Mouse (Mus musculus): ENCODE measurements at regions not wholly inside any gene's neighbourhood (a gene's known extent, or its start where the extent isn't known, plus 50 kb on each side); places are given as distances from the start of the nearest gene placed in this dataset.
"Not testable (repeated sequence)": the region's sequence is repeated elsewhere in the genome, so short reads cannot be mapped to it uniquely, and the experiment has no call there.

DNA sequence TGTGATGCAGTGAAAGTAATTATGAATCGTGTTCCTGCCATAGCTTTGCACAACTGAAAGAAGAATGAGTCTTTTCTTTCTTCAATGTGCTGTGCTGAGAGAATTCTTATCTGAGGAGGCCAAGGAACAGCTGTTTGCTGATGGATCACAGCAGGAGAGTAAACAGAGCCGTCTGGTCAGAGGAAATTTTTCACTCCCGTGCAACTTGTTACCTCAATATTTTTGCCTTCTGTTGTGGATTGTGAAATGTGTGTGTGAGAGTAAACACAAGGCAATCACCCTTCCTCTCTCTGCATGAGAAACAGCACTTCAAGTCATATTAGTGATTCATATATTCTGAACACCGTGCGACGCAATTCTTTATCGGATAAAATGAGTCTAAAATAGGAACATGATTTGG lies 171.9 kb downstream of the Epm2a start:
- Histone ChIP-seq H3K4me3 (ENCODE audit: low read length) (no peak overlapping the region), H3K4me1 (ENCODE audit: insufficient read depth, low read length) (no peaks in the 10 kb centered on the region), H3K4me2 (replicated peaks; ENCODE audit: low read depth, low read length) (no peak overlapping the region), H3K36me3 (ENCODE audit: insufficient read depth, low read length) (no peaks in the 10 kb centered on the region), H3K9ac (replicated peaks; ENCODE audit: low read length) (no peak overlapping the region), H3K27me3 (ENCODE audit: insufficient read depth, low read length) (no peaks in the 10 kb centered on the region), H3K27ac (ENCODE audit: low read length) (no peak overlapping the region), H3K9me3 (ENCODE audit: low read length) (no peaks in the 10 kb centered on the region)
- ATAC-seq (ENCODE audit: low FRiP score, low TSS enrichment), result no peak
- WGBS, result 72% methylated on average over 7 of the region's 7 CpGs

DNA sequence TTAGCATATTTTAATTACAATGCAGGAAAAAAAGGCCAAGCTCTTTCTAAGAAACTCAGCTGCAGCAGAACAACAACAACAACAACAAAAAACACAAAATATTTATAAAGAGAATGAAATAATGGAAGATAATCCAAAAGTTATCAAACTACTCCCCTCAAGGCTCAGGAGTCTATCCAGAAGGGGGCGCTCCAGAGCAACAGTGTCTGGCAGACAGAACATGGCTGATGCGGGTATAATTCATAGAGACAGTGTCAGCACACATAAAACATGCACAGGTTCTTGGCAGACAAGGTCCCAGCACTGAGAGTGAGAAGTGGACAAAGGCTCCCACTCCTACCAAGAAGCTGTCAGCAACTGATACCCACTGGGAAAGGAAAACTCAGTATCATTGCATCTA lies 173.9 kb downstream of the Epm2a start:
- H3K27ac ChIP-seq (ENCODE audit: low read length), result no peak overlapping the region
- H3K4me2 ChIP-seq (replicated peaks; ENCODE audit: low read depth, low read length), result no peak overlapping the region
- no peaks in the 10 kb centered on the region for H3K27me3 ChIP-seq (ENCODE audit: insufficient read depth, low read length)
- H3K4me3 ChIP-seq (ENCODE audit: low read length), result no peak overlapping the region
- no peaks in the 10 kb centered on the region for H3K36me3 ChIP-seq (ENCODE audit: insufficient read depth, low read length)
- H3K4me1 ChIP-seq (ENCODE audit: insufficient read depth, low read length), result no peaks in the 10 kb centered on the region
- no peak overlapping the region for H3K9ac ChIP-seq (replicated peaks; ENCODE audit: low read length)
- 48% methylated on average over 2 of the region's 2 CpGs for WGBS
- ATAC-seq (ENCODE audit: low FRiP score, low TSS enrichment), result no peak
- H3K9me3 ChIP-seq (ENCODE audit: low read length), result no peaks in the 10 kb centered on the region

DNA sequence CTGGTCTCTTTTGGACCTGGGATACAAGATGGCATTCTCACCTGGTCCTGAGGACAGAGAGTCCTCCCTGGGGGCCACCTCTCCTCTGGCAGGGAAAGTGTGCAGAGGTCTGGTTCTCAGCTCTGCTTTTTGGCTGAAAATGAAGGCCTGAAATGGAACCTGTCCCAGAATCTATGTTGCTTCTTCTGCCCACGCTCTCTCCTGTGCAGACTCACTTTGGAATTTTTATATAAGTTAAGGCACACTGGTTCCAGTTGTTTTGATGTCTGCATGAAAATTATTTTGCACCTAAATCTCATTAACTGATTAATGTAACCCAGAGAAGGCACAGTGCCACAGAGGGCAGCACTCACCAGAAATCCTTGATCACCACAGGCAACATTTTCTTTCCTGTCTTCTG lies 188.1 kb downstream of the Epm2a start:
- Histone ChIP-seq H3K4me1 (ENCODE audit: insufficient read depth, low read length) (no peaks in the 10 kb centered on the region), H3K4me3 (ENCODE audit: low read length) (no peak overlapping the region), H3K4me2 (replicated peaks; ENCODE audit: low read depth, low read length) (no peak overlapping the region), H3K36me3 (ENCODE audit: insufficient read depth, low read length) (no peaks in the 10 kb centered on the region), H3K9ac (replicated peaks; ENCODE audit: low read length) (no peak overlapping the region), H3K9me3 (ENCODE audit: low read length) (no peaks in the 10 kb centered on the region), H3K27ac (ENCODE audit: low read length) (no peak overlapping the region), H3K27me3 (ENCODE audit: insufficient read depth, low read length) (no peaks in the 10 kb centered on the region)
- ATAC-seq (ENCODE audit: low FRiP score, low TSS enrichment), result no peak
- WGBS, result 89% methylated on average over 1 of the region's 1 CpGs

DNA sequence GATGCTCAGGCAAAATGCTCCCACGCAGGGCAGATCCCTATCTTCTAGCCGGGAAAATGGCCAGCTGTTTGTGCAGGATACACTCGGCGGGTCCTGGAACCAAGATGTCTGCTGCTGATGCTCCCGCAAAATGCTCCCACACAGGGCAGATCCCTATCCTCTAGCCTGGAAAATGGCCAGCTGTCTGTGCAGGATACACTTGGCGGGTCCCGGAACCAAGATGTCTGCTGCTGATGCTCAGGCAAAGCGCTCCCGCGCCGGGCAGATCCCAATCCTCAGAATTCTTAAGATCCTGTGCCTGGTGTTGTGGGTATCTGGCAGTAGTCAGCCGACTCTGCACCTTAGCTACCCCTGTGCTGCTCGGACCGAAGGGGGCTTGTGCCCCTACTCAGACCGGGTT lies 212.2 kb downstream of the Epm2a start:
- H3K27ac ChIP-seq (ENCODE audit: low read length); H3K36me3 ChIP-seq (ENCODE audit: insufficient read depth, low read length); H3K4me3 ChIP-seq (ENCODE audit: low read length); H3K9me3 ChIP-seq (ENCODE audit: low read length); ATAC-seq (ENCODE audit: low FRiP score, low TSS enrichment); H3K4me1 ChIP-seq (ENCODE audit: insufficient read depth, low read length); H3K27me3 ChIP-seq (ENCODE audit: insufficient read depth, low read length); H3K4me2 ChIP-seq (replicated peaks; ENCODE audit: low read depth, low read length); H3K9ac ChIP-seq (replicated peaks; ENCODE audit: low read length): not testable (repeated sequence)
- WGBS, result 90% methylated on average over 15 of the region's 15 CpGs

DNA sequence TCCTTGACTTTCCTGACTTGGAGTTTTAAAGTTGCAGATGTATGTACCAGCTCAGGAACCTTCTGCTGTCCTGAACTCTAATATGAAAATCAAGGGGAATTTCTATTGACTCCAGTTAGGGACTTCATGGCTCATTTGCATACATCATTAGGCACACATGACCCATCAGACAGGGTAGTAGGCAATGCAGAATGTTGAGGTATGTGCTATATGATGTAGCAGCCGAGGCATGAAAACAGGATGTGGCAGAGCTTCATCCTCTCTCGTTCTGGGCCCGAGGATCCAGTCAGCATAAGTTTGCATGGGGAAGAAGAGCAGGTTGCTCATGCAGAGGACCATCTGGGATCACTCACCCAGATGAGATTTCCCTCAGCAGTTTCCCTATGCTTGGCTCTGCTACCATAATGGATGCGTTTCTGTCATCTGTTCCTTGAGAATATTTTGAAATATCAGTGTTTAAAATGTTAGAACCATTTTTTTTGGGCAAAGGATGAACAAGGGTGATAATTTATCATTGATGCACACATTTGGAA lies 227.4 kb downstream of the Epm2a start:
- Histone ChIP-seq H3K27ac (ENCODE audit: low read length) (no peak overlapping the region), H3K36me3 (ENCODE audit: insufficient read depth, low read length) (no peaks in the 10 kb centered on the region), H3K4me2 (replicated peaks; ENCODE audit: low read depth, low read length) (no peak overlapping the region), H3K9ac (replicated peaks; ENCODE audit: low read length) (no peak overlapping the region), H3K27me3 (ENCODE audit: insufficient read depth, low read length) (no peaks in the 10 kb centered on the region), H3K4me1 (ENCODE audit: insufficient read depth, low read length) (no peaks in the 10 kb centered on the region), H3K9me3 (ENCODE audit: low read length) (no peaks in the 10 kb centered on the region), H3K4me3 (ENCODE audit: low read length) (no peak overlapping the region)
- no peak for ATAC-seq (ENCODE audit: low FRiP score, low TSS enrichment)
- 87% methylated on average over 4 of the region's 4 CpGs for WGBS

DNA sequence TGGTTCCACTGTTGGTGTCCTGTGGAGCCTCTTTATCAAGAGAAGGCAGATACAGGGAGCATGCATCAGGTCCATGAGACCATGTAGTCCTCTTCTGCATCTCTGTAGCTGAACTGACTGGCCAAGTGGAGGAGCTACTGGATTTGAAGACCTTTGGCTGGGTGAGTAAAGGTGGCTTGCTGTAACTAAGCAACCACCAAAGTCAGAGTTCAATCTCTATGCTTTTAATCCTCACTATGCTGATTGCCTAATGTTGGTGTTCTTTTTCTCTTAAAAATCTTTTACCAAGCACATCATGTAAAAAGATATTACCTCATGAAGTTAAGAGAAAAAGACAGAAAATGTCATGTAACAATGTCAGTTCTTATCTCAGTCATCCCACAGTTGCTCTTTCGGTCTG lies 265.2 kb downstream of the Epm2a start:
- ATAC-seq (ENCODE audit: low FRiP score, low TSS enrichment), result no peak
- Histone ChIP-seq H3K4me2 (replicated peaks; ENCODE audit: low read depth, low read length) (no peak overlapping the region), H3K4me1 (ENCODE audit: insufficient read depth, low read length) (no peaks in the 10 kb centered on the region), H3K4me3 (ENCODE audit: low read length) (no peak overlapping the region), H3K27ac (ENCODE audit: low read length) (no peak overlapping the region), H3K27me3 (ENCODE audit: insufficient read depth, low read length) (no peaks in the 10 kb centered on the region), H3K36me3 (ENCODE audit: insufficient read depth, low read length) (no peaks in the 10 kb centered on the region), H3K9ac (replicated peaks; ENCODE audit: low read length) (no peak overlapping the region), H3K9me3 (ENCODE audit: low read length) (no peaks in the 10 kb centered on the region)
- 94% methylated on average over 1 of the region's 1 CpGs for WGBS

DNA sequence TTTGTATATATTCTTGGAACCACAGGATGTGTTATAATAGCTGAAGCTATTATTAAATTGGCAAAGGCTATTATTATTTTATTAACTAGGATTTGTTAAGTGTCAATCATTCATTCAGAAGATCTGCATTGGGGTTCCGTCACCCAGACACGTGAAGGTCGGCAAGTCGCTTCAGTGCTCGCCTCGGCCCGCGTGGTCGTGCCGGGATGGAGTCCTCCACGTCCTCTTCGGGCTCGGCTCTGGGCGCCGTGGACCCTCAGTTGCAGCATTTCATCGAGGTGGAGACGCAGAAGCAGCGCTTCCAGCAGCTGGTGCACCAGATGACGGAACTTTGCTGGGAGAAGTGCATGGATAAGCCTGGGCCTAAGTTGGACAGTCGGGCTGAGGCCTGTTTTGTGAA lies 265.9 kb downstream of the Epm2a start:
- H3K36me3 ChIP-seq (ENCODE audit: insufficient read depth, low read length); H3K9me3 ChIP-seq (ENCODE audit: low read length); H3K4me2 ChIP-seq (replicated peaks; ENCODE audit: low read depth, low read length); H3K27ac ChIP-seq (ENCODE audit: low read length); H3K9ac ChIP-seq (replicated peaks; ENCODE audit: low read length); H3K27me3 ChIP-seq (ENCODE audit: insufficient read depth, low read length); H3K4me3 ChIP-seq (ENCODE audit: low read length); H3K4me1 ChIP-seq (ENCODE audit: insufficient read depth, low read length); ATAC-seq (ENCODE audit: low FRiP score, low TSS enrichment): not testable (repeated sequence)
- WGBS, result 95% methylated on average over 13 of the region's 20 CpGs

DNA sequence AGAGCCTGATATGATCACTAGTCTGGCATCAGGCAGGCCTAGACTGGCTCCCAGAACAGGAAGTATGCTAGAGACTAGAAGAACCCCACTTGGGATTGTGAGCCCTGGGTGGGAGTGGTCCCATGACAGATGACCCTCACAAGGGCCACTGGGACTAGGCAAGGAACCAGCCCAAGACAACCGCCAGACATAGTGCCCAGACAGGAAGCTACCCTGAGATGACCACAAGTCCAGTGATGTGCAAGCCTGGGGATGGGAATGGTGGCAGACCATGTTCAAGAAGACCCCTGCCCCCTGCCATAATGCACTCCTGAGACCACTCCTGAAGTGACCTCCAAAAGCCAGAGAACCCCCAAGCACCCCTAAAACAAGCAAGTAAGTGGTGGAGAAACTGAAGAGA lies 304.9 kb downstream of the Epm2a start:
- ATAC-seq (ENCODE audit: low FRiP score, low TSS enrichment), result no peak
- no peak overlapping the region for H3K4me2 ChIP-seq (replicated peaks; ENCODE audit: low read depth, low read length)
- no peaks in the 10 kb centered on the region for H3K4me1 ChIP-seq (ENCODE audit: insufficient read depth, low read length)
- no peak overlapping the region for H3K27ac ChIP-seq (ENCODE audit: low read length)
- H3K4me3 ChIP-seq (ENCODE audit: low read length), result no peak overlapping the region
- H3K36me3 ChIP-seq (ENCODE audit: insufficient read depth, low read length), result no peaks in the 10 kb centered on the region
- H3K27me3 ChIP-seq (ENCODE audit: insufficient read depth, low read length), result no peaks in the 10 kb centered on the region
- no peak overlapping the region for H3K9ac ChIP-seq (replicated peaks; ENCODE audit: low read length)
- 94% methylated on average over 1 of the region's 1 CpGs for WGBS
- H3K9me3 ChIP-seq (ENCODE audit: low read length), result no peaks in the 10 kb centered on the region

DNA sequence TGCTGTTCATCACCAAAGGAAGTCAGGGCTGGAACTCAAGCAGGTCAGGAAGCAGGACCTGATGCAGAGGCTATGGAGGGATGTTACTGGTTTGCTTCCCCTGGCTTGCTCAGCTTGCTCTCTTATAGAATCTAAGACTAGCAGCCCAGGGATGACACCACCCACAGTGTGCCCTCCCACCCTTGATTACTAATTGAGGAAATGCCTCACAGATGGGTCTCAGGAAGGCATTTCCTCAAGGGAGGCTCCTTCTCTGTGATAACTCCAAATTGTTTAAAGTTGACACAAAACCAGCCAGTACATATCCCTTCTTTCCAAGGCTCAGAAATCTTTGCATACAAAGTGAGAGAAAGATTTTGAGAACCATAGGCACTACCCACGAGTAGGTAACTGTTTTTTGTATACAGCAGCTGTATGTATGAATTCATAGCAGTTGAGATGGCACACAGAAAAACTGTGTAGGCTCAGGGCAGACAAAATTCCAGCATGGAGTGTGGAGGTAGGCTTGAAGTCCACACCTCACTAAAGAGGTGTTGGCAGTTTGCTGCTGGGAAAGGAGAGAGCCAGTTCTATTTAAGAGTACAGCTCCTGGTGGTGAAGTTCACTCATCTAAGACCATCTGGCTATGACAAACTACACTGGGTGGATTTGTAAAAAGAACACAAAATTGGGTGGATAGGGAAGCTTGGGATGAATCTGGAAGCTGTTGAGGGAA lies 317.0 kb downstream of the Epm2a start:
- no peak overlapping the region for H3K9ac ChIP-seq (replicated peaks; ENCODE audit: low read length)
- no peak overlapping the region for H3K27ac ChIP-seq (ENCODE audit: low read length)
- H3K27me3 ChIP-seq (ENCODE audit: insufficient read depth, low read length), result no peaks in the 10 kb centered on the region
- WGBS, result 55% methylated on average over 1 of the region's 1 CpGs
- no peaks in the 10 kb centered on the region for H3K9me3 ChIP-seq (ENCODE audit: low read length)
- no peaks in the 10 kb centered on the region for H3K4me1 ChIP-seq (ENCODE audit: insufficient read depth, low read length)
- no peak overlapping the region for H3K4me2 ChIP-seq (replicated peaks; ENCODE audit: low read depth, low read length)
- H3K4me3 ChIP-seq (ENCODE audit: low read length), result no peak overlapping the region
- no peak for ATAC-seq (ENCODE audit: low FRiP score, low TSS enrichment)
- H3K36me3 ChIP-seq (ENCODE audit: insufficient read depth, low read length), result no peaks in the 10 kb centered on the region

DNA sequence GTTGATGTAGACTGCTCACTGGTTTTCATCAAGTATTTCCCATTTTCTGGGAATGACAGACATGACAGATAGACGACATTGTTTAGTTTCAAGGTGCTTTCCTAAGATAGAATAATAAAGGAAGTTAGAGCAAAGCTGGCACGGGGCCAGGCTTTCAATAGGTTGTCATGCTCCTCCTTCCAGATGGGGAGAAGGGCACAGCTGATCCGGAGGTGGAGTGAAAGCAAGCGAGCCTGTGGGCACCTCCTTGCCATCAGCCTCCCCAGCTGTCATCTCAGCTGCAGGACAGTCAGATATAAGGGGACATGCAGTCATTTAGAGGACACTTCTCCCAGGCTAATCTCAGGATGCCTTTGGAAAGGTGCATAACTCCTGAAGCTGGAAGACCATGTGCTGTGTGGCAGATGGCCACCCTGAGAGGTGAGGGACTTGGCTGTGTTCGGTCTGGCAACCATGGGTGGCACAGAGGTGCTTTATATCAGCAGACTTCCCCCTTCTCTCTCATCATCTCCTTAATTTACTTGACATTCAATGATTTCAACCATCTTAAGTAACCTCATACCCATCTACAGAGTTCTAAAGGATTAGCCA lies 318.6 kb downstream of the Epm2a start:
- H3K9me3 ChIP-seq (ENCODE audit: low read length), result no peaks in the 10 kb centered on the region
- H3K4me1 ChIP-seq (ENCODE audit: insufficient read depth, low read length), result no peaks in the 10 kb centered on the region
- ATAC-seq (ENCODE audit: low FRiP score, low TSS enrichment), result no peak
- no peak overlapping the region for H3K4me2 ChIP-seq (replicated peaks; ENCODE audit: low read depth, low read length)
- WGBS, result 60% methylated on average over 5 of the region's 5 CpGs
- H3K27me3 ChIP-seq (ENCODE audit: insufficient read depth, low read length), result no peaks in the 10 kb centered on the region
- H3K36me3 ChIP-seq (ENCODE audit: insufficient read depth, low read length), result no peaks in the 10 kb centered on the region
- H3K4me3 ChIP-seq (ENCODE audit: low read length), result no peak overlapping the region
- H3K27ac ChIP-seq (ENCODE audit: low read length), result no peak overlapping the region
- H3K9ac ChIP-seq (replicated peaks; ENCODE audit: low read length), result no peak overlapping the region

Data from kidney, embryonic 16.5 days (tissue).